Mouse (Mus musculus) neural tube, embryonic 10.5 days (tissue): ENCODE measurements around the gene Etnk2.

Experiments
- DNase-seq: peaks from one replicate; pipeline ENCODE4 v3.0.0-alpha.2; 2017; ENCODE audit warnings: low spot score; ENCODE audit errors: extremely low spot score

Etnk2 gene

GRCm38 (mm10) chr1:133351762-133352161 lies 11.6 kb upstream of the Etnk2 start:
- no peak for DNase-seq

- DNase-seq: peak; percentile 74
Measured at GRCm38 (mm10) chr1:133353371-133353809, 10.0 kb upstream of the Etnk2 start.

DNA sequence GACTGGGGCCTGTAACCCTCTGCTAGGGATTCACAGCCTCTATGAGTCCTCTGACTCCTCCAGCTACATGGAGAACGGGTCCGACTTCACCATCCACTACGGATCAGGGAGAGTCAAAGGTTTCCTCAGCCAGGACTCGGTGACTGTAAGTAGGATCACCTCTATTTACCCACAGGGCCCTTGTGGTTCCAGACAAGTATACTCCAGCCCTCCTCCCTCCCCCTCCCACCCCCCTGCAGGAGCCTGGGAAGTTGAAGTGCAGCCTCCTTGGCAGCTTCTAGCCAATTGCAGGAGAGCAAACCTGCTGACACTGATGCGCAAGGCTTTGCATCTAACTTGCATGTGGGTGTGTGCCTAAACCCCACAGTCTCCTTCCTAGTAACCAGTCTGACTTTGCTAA lies 7.9 kb upstream of the Etnk2 start:
- no peak for DNase-seq

- DNase-seq: no peak
Measured at GRCm38 (mm10) chr1:133355912-133356311, 7.5 kb upstream of the Etnk2 start.

DNA sequence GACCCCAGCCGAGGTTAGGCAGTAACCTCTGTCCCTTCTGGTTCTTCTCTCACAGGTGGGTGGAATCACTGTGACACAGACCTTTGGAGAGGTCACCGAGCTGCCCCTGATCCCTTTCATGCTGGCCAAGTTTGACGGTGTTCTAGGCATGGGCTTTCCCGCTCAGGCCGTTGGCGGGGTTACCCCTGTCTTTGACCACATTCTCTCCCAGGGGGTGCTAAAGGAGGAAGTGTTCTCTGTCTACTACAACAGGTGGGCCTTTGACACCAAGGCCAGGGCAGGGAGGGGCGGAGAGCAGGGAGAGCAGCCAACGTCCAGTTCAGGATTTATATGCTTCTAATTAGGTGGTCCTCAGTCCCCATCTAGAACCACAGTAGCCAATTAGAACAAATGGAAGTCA lies 7.0 kb upstream of the Etnk2 start:
- no peak for DNase-seq

DNA sequence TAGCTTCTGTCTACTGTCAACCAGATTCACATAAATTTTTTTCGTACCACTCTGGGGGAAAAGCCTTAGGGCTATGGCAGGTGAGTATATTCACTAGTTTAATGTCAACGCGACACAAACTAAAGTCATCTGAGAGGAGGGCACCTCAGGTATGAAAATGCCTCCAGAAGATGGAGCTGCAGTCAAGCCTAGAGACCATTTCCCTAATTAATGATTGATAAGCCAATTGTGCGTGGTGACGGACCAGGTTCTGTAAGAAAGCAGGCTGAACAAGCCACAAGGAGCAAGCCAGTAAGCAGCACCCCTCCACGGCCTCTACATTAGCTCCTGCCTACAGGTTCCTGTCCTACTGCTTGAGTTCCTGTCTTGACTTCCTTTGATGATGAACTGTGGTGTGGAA lies 2.4 kb upstream of the Etnk2 start:
- DNase-seq: no peak

GRCm38 (mm10) chr1:133362103-133362502 lies 1.3 kb upstream of the Etnk2 start:
- DNase-seq: no peak

- no peak for DNase-seq
Measured at GRCm38 (mm10) chr1:133364022-133364630, 754 bp downstream of the Etnk2 start.

DNA sequence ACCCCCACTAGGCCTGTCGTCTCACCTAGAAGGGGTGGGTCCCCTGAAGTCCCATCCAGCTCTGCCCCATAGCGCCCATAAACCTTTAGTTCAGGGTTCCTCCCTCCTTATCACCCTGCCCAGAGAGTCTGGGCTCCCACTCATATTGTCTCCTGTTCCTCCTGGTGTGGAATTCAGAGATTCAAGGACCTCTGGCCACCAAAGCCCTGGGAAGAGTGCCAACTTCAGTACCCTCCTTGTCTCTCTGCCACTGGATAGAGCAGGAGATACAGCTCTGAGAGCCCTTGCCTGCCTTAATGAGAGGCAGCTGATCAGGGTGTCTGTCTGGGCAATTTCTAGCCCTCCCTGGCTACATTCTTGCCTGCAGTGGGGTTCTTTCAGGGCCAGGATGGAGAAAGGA lies 1.5 kb downstream of the Etnk2 start:
- DNase-seq: no peak

DNA sequence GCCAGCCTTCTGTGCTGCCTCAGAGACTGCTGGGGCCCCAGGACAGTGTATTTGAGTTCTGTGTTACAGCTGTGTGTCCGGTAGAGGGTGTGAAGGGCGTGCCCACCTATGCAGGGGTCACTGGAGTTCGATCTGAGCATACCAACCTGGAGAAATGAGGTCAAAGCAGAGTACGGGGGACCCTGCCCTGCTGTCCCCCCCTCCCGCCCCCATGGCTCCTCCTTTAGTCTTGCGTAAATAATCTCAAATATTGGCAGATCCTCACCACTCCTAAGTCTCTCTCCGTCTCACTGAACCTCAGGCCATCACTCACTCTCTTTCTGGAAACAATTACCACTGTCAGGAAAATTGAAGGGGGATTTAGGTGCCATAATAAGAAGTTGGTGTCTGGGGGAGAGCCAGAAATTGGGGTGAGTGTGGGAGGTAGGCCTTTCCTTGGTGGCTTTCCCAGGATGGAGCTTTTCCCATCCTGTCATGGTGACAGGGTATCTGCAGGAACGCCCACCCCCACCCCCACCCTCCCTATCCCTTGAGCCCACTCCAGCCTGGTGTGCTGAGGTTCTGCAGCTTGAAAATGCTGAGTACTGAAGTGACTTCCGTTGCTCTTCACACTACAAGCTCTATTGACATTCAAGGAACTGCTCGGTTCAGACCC lies 3.7 kb downstream of the Etnk2 start:
- DNase-seq: no peak

DNA sequence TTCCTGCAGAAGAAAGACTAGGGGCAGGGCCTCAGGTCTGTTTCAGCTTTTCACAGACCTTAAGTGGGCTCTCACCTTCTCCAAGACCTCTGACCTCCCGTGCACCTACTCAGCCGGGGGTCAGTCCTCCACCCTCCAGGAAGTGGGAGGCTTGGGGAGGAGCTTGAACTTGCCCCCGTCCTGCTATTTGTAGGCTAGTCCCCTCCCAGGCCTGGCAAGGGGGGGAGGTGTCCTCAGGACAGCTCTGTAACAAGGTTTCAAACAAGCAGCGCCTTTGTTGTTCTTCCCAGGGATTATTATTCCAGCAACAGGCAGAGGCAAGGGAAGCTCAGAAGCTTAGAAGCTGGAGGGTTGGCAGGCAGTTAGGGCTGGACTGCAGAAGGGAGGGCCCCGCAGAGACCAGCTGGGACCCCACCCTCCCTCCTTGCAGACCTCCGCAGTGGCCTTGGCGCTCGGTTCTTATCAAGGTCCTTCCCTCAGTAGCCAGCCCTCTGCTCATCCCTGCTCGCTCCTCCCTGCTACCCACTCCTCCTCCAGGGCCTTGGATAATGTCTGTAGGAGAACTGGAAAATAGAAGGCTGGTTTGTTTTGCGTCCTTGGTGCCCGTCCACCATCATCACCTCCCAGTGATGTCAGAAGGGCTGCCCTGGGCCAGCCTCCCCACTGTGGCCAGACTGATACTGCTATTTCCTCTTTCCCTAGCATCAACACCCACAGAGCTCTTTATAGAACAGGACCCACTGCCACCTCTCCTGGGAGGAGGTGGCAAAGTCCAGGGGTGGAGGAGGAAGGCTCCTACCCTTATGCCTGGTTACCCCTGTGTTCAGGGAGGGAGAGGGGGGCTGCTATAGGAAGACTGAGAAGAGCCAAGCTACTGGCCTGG lies 4.5 kb downstream of the Etnk2 start:
- DNase-seq: peak; percentile 49

GRCm38 (mm10) chr1:133368644-133369043 lies 5.3 kb downstream of the Etnk2 start:
- no peak for DNase-seq

GRCm38 (mm10) chr1:133370352-133370751 lies 7.0 kb downstream of the Etnk2 start:
- no peak for DNase-seq

DNA sequence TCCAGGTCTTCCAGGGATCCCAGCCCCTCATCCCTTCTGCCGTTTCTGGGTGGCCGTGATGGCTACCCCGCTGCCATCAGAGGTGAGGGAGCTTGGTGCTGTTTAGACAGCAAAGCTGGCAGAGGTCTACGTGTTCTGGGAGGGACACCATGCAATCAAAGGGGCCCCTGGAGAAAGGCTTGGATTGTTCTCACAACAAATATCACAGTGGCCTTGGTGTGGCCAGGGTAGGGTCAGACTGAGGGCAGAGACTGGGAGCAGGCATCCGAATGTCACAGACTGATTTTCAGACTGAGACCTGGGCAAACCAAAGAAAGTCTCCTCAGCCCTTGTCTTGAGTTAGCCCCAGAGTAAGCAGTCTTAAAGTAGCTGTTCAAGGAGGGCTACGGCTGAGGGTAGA lies 8.1 kb downstream of the Etnk2 start:
- no peak for DNase-seq

GRCm38 (mm10) chr1:133372113-133372512 lies 8.7 kb downstream of the Etnk2 start:
- no peak for DNase-seq

- DNase-seq: no peak
Measured at GRCm38 (mm10) chr1:133375696-133376346, 12.4 kb downstream of the Etnk2 start.

GRCm38 (mm10) chr1:133377547-133377946 lies 14.2 kb downstream of the Etnk2 start:
- DNase-seq: no peak

DNA sequence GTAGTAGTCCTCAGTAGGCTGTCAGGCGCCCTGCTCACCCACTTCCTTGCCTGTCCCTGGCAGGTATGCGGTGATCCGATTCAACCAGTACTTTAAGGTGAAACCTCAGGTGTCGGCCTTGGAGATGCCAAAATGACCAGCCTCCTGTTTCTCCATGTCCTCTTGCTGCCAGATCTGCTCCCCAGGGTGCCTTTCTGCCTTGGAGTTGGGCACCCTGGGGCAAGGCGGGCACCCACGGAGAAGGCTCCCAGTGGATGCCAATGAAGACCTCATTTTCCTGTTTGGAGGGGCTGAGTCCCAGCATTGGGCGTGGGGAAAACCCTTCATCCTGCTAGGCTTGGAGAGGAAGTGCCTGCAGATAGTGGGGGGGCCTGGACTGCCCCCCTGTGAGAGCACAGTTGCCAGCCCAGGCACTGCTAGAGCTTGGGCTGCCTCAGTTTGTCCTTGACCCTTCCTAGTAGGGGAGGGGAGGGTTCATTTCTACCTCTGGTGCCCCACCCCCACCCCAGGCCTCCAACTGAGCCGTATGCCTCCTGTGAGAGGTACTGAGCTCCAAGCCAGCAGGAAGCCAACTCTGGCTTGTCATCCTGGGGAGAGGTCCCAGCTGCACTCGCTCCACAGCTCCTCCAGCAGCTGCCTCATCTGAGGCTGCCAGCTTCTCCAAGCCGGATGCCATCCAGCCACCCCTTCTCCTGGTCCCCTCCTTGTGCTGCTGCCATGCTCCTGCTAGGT lies 16.0 kb downstream of the Etnk2 start:
- DNase-seq: no peak

GRCm38 (mm10) chr1:133379986-133380320 lies 16.6 kb downstream of the Etnk2 start:
- no peak for DNase-seq

DNA sequence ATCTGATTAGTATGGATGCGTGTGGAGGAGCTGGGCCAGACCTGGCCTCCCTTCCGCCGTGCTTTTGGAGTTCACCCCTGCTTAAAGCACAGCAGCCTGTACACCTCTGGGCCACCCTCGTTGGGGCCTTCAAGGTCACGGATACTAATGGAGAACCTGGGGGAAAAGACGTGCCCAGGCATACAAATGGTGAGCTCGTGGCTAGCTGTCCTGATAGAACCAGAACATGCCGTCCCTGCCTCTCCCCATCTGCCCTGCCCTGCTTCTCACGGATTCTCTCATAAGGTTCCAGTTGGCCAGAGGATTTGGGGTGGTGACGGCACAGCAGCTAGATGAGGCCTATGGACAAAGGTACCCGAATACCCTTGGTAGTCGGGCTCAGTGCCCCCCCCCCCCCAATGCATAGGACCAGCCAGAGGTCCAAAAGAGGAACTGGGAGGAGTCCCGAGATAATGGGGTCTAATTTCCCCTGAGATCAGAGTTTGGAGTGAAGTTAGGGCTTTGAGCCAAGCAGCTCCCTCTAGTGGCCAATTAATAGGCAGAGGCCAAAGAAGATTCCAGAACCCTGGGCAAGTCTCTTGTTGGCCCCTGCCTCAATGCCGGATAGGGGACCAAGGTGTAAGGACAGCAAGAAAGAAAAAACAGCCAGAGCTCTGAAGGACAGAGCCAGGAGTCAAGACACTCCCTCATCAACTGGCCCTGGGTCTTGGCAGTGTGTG lies 17.1 kb downstream of the Etnk2 start:
- DNase-seq: no peak

GRCm38 (mm10) chr1:133382008-133382407 lies 18.6 kb downstream of the Etnk2 start:
- peak; percentile 91 for DNase-seq
